Mouse (Mus musculus) macrophage (primary cell): Measurements from ENCODE around the gene Prkch. TPM values are rescaled to one million over a fixed set of nuclear protein-coding genes. Genes with fewer than 3 reads are reported as not detected.

Experiments
- H3K27ac ChIP-seq: fragments of 350-480 bp; formaldehyde crosslinking; 2 replicates; pipeline ENCODE4 v1.9.0; 2021
- H3K36me3 ChIP-seq: fragments of 350-480 bp; formaldehyde crosslinking; 2 replicates; pipeline ENCODE4 v1.9.0; 2021; ENCODE audit errors: inconsistent target
- H3K4me3 ChIP-seq: fragments of 350-480 bp; formaldehyde crosslinking; 2 replicates; pipeline ENCODE4 v1.9.0; 2021; ENCODE audit errors: inconsistent target
- H3K79me2 ChIP-seq: fragments of 350-480 bp; formaldehyde crosslinking; 2 replicates; pipeline ENCODE4 v1.9.0; 2021; ENCODE audit errors: inconsistent target
- whole genome bisulfite sequencing: methylation state at CpG from one replicate; pipeline ENCODE4 v1.1.7; 2026; ENCODE audit warnings: inconsistent platforms; ENCODE audit not compliant: missing documents; 5-methylcytosine and 5-hydroxymethylcytosine counted together
- polyA plus RNA-seq: library from polyadenylated mRNA; stranded (reverse); fragments of 250-400 nt; gene quantifications from 3 replicates; pipeline ENCODE4 v1.2.4, GENCODE M21; 2018; ENCODE audit warnings: inconsistent platforms

Gene Prkch
- polyA plus RNA-seq, 1 experiment from 2014 or later = 37.2 TPM

GRCm38 (mm10) chr12:73695110-73695509, 110.5 kb downstream of the Prkch start:
- Histone ChIP-seq H3K4me3 (no peak overlapping the region), H3K79me2 (peaks cover 20% of the 10 kb centered on the region), H3K27ac (no peak overlapping the region), H3K36me3 (peaks cover 45% of the 10 kb centered on the region)
- WGBS = 88% methylated on average over 4 of the region's 16 CpGs

GRCm38 (mm10) chr12:73696084-73696483, 111.5 kb downstream of the Prkch start:
- H3K36me3 ChIP-seq = peaks cover 50% of the 10 kb centered on the region

GRCm38 (mm10) chr12:73696946-73697345, 112.3 kb downstream of the Prkch start:
- 93% methylated on average over 4 of the region's 4 CpGs for WGBS
- Histone ChIP-seq H3K4me3 (no peak overlapping the region), H3K36me3 (peaks cover 52% of the 10 kb centered on the region), H3K79me2 (peaks cover 2% of the 10 kb centered on the region; the same call in 1 of the 2 replicates), H3K27ac (no peak overlapping the region)

More at GRCm38 (mm10) chr12:73696084-73696483, 111.5 kb downstream of the Prkch start:
- no peak overlapping the region for H3K27ac ChIP-seq
- no peak overlapping the region for H3K4me3 ChIP-seq
- peaks cover 11% of the 10 kb centered on the region; the same call in 1 of the 2 replicates for H3K79me2 ChIP-seq
- WGBS = 80% methylated on average over 4 of the region's 4 CpGs

GRCm38 (mm10) chr12:73698436-73698835, 113.8 kb downstream of the Prkch start:
- Histone ChIP-seq H3K79me2 (no peaks in the 10 kb centered on the region; the same call in 1 of the 2 replicates), H3K27ac (no peak overlapping the region), H3K36me3 (peaks cover 63% of the 10 kb centered on the region), H3K4me3 (no peak overlapping the region)
- 88% methylated on average over 4 of the region's 5 CpGs for WGBS

GRCm38 (mm10) chr12:73698841-73699240, 114.2 kb downstream of the Prkch start:
- Histone ChIP-seq H3K36me3 (peaks cover 67% of the 10 kb centered on the region), H3K27ac (no peak overlapping the region), H3K4me3 (no peak overlapping the region), H3K79me2 (no peaks in the 10 kb centered on the region; the same call in 1 of the 2 replicates)
- WGBS = 72% methylated on average over 8 of the region's 8 CpGs

GRCm38 (mm10) chr12:73699471-73700186, 115.0 kb downstream of the Prkch start:
- Histone ChIP-seq H3K4me3 (no peak overlapping the region), H3K79me2 (no peaks in the 10 kb centered on the region), H3K27ac (no peak overlapping the region), H3K36me3 (peaks cover 71% of the 10 kb centered on the region)
- 67% methylated on average over 17 of the region's 17 CpGs for WGBS

- Histone ChIP-seq H3K36me3 (peaks cover 68% of the 10 kb centered on the region), H3K4me3 (no peak overlapping the region)
- WGBS = 57% methylated on average over 6 of the region's 6 CpGs
Measured at GRCm38 (mm10) chr12:73700544-73701069, 116.0 kb downstream of the Prkch start.

GRCm38 (mm10) chr12:73701999-73702398, 117.4 kb downstream of the Prkch start:
- Histone ChIP-seq H3K27ac (no peak overlapping the region), H3K4me3 (no peak overlapping the region)
- WGBS = 44% methylated on average over 3 of the region's 3 CpGs

More at GRCm38 (mm10) chr12:73700544-73701069, 116.0 kb downstream of the Prkch start:
- Histone ChIP-seq H3K79me2 (no peaks in the 10 kb centered on the region), H3K27ac (no peak overlapping the region)

GRCm38 (mm10) chr12:73704382-73704781, 119.8 kb downstream of the Prkch start:
- 97% methylated on average over 3 of the region's 3 CpGs for WGBS
- H3K27ac ChIP-seq = no peak overlapping the region
- H3K36me3 ChIP-seq = peaks cover 62% of the 10 kb centered on the region
- H3K79me2 ChIP-seq = no peaks in the 10 kb centered on the region
- H3K4me3 ChIP-seq = no peak overlapping the region

More at GRCm38 (mm10) chr12:73701999-73702398, 117.4 kb downstream of the Prkch start:
- Histone ChIP-seq H3K79me2 (no peaks in the 10 kb centered on the region), H3K36me3 (peaks cover 75% of the 10 kb centered on the region)

GRCm38 (mm10) chr12:73705097-73705690, 120.6 kb downstream of the Prkch start:
- H3K79me2 ChIP-seq = no peaks in the 10 kb centered on the region
- H3K27ac ChIP-seq = no peak overlapping the region
- peaks cover 59% of the 10 kb centered on the region for H3K36me3 ChIP-seq
- H3K4me3 ChIP-seq = no peak overlapping the region
- WGBS = 80% methylated on average over 6 of the region's 7 CpGs

GRCm38 (mm10) chr12:73708498-73708897, 123.9 kb downstream of the Prkch start:
- H3K27ac ChIP-seq = no peak overlapping the region
- 95% methylated on average over 5 of the region's 5 CpGs for WGBS
- H3K79me2 ChIP-seq = no peaks in the 10 kb centered on the region
- no peak overlapping the region for H3K4me3 ChIP-seq
- H3K36me3 ChIP-seq = peaks cover 45% of the 10 kb centered on the region; the same call in 1 of the 2 replicates

GRCm38 (mm10) chr12:73708920-73709319, 124.3 kb downstream of the Prkch start:
- WGBS = 68% methylated on average over 8 of the region's 8 CpGs
- Histone ChIP-seq H3K36me3 (peaks cover 41% of the 10 kb centered on the region; the same call in 1 of the 2 replicates), H3K4me3 (no peak overlapping the region), H3K79me2 (no peaks in the 10 kb centered on the region), H3K27ac (no peak overlapping the region)

- no peaks in the 10 kb centered on the region for H3K79me2 ChIP-seq
- no peak overlapping the region for H3K4me3 ChIP-seq
- 88% methylated on average over 5 of the region's 5 CpGs for WGBS
Measured at GRCm38 (mm10) chr12:73710846-73711245, 126.2 kb downstream of the Prkch start.

GRCm38 (mm10) chr12:73712122-73712521, 127.5 kb downstream of the Prkch start:
- peaks cover 17% of the 10 kb centered on the region; the same call in 1 of the 2 replicates for H3K36me3 ChIP-seq
- H3K27ac ChIP-seq = no peak overlapping the region
- H3K79me2 ChIP-seq = no peaks in the 10 kb centered on the region; the same call in 1 of the 2 replicates
- H3K4me3 ChIP-seq = no peak overlapping the region
- WGBS = 74% methylated on average over 6 of the region's 6 CpGs

More at GRCm38 (mm10) chr12:73710846-73711245, 126.2 kb downstream of the Prkch start:
- Histone ChIP-seq H3K27ac (no peak overlapping the region), H3K36me3 (peaks cover 29% of the 10 kb centered on the region; the same call in 1 of the 2 replicates)

GRCm38 (mm10) chr12:73714589-73714988, 130.0 kb downstream of the Prkch start:
- Histone ChIP-seq H3K79me2 (no peaks in the 10 kb centered on the region; the same call in 1 of the 2 replicates), H3K4me3 (no peak overlapping the region), H3K27ac (no peak overlapping the region), H3K36me3 (peaks cover 8% of the 10 kb centered on the region; the same call in 1 of the 2 replicates)
- WGBS = 94% methylated on average over 5 of the region's 5 CpGs
